Mouse (Mus musculus): ENCODE data around the gene Srd5a1. TPM values are rescaled to one million over a fixed set of nuclear protein-coding genes. Genes with fewer than 3 reads are reported as not detected.
"Not testable (repeated sequence)": the region's sequence is repeated elsewhere in the genome, so short reads cannot be mapped to it uniquely, and the experiment has no call there.

Srd5a1 gene
- total RNA-seq (2021): 10 to 100 TPM in 1 of 2 experiments, 1 to 10 TPM in 1; 8.2 to 23.2 TPM
- long read RNA-seq, experiment 1, partial matches to known transcripts: 9 of 11 reads
- long read RNA-seq, experiment 1, other reads (novel, unspliced or antisense): 0 of 11 reads
- long read RNA-seq, experiment 2, partial matches to known transcripts: 1 of 5 reads
- long read RNA-seq, experiment 2, other reads (novel, unspliced or antisense): 0 of 5 reads

DNA sequence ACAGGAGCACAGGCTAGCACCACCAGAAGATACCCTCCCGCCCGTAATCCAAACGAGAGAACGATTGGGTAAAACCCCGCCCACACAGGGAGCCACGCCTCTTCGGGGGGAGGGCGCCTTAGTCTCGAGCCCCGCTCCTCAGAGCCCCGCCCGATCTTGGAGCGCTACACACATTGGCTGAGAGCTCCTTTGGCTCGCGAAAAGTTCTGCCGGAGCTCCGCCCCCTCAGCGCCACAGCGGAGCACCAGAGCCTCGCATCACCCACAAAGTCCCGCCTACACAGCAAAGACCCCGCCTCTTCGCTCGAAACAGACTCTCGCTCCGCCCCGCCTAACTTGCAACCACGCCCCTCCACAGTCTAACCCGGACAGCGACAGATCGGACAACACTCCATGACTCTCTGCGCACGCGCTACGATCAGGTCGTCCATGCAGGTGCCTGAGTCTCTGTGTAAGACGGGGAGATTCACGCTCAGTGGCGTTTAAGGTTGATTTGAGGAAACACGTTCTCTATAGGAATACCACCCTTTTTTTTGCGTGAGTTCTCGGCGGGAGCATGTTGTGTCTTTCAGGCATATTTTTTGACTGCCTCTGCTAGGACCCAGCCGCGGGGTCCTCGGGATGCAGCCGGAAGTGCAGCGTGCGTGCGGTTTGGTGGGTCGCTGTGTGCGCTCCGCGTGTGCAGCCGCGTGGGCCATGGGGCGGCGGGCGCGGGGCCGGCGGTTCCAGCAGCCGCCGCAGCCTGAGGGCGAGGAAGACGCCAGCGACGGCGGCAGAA is at the start of gene Srd5a1:
Gene Srd5a1, minus strand, starts transcription at position 45 of the 777 bp plus-strand sequence.
- DNase-seq: peak; percentile 99 to 100

- no peak for DNase-seq
Observed at GRCm38 (mm10) chr13:69654508-69654907, 43.3 kb upstream of the Srd5a1 start.

GRCm38 (mm10) chr13:69646481-69646880 is 35.2 kb upstream of the Srd5a1 start:
- DNase-seq: no peak

GRCm38 (mm10) chr13:69645694-69646423 is 34.6 kb upstream of the Srd5a1 start:
- no peak for DNase-seq

GRCm38 (mm10) chr13:69644427-69645166 is 33.4 kb upstream of the Srd5a1 start:
- DNase-seq: no peak

- no peak for DNase-seq
Observed at GRCm38 (mm10) chr13:69643937-69644336, 32.7 kb upstream of the Srd5a1 start.

DNA sequence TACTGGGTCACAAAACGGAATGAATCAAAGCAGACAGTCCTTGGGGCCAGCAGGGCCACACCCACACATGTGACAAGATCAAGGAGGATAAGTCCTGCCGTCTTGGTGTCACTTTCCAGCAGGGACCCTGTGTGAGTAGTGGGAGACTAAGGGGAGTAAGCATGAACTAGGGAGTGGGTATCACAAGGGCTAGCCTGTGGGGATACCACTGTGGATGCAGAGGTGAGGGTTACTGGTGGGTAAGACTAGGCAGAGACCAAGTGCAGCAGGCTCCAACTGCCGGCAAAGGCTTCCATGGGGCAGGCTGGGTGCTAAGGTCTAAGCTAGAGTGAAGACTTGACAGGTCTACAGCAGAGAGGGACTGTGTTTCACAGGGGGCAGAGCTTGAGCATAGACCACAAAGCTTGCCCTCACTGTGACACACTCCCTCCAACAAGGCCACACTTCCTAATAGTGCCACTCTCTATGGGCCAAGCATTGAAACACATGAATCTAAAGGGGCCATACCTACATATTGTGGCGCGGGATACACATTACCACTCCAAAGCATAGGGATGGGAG is 31.5 kb upstream of the Srd5a1 start:
- DNase-seq: peak in 1 of 2 experiments; percentile 22

- DNase-seq: no peak
Observed at GRCm38 (mm10) chr13:69641017-69641416, 29.8 kb upstream of the Srd5a1 start.

GRCm38 (mm10) chr13:69640541-69640940 is 29.3 kb upstream of the Srd5a1 start:
- peak in 1 of 2 experiments; percentile 20 for DNase-seq

DNA sequence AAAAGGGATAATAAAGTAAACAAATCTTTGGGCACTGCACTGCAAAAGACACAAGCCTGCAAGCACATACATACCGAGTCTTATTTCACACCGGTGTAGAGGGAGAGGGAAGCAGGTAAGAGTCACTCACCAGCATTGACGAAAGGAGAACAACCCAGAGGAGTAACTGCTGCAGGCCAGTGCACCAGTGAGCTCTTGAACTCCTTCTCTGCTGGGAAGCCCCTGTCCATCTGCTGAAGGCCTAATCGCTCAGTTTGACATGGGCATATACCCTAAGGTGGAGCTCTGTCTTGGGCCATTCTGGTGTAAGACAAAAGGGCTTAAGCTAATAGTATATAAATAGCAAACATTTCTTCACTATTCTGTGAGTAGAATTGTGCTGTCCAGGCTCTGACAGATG is 28.9 kb upstream of the Srd5a1 start:
- no peak for DNase-seq

DNA sequence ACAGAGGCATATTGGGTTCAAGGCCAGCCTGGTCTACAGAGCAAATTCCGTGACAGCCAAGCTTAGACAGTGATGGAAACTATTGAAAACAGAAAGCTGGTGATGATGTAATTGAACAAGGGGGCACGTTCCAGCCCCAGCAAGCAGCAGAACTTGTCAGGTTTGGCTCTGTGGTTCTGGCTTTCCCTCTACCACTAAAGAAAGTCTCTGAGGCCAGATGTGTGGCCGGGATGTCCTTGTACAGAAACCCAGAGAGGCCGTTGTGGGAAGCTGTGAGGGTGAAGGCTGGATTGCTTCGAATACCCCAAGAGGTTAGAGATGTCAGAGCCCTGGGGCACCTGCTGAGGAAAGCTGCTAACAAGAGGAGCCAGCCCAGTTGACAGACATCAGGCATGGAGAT is 28.0 kb upstream of the Srd5a1 start:
- DNase-seq: no peak

DNA sequence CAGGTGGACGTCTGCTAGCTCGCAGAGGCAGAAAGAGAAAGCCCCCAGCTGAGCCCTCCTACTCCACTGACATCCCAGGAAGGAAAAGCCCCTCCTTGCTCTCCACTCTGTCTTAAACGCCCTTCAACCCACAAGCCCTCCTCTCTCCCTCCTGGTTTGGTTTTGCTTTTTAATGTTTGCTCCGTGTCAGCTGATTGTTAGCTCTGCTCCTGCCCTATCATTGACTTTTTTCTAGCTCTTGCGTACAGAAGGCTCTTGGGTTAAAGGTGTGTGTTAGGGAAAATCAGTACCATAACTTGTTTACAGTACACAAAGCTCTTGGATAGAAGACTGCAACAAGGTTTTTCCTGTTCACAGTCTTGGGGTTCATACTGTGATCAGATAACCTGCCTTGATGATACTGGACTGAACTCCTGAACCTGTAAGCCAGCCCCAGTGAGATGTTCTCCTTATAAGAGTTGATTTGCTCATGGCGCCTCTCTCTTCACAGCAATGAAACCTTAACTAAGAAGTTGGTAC is 26.9 kb upstream of the Srd5a1 start:
- DNase-seq: no peak

GRCm38 (mm10) chr13:69637657-69638056 is 26.4 kb upstream of the Srd5a1 start:
- DNase-seq: no peak

- DNase-seq: no peak
Observed at GRCm38 (mm10) chr13:69636816-69637215, 25.6 kb upstream of the Srd5a1 start.

DNA sequence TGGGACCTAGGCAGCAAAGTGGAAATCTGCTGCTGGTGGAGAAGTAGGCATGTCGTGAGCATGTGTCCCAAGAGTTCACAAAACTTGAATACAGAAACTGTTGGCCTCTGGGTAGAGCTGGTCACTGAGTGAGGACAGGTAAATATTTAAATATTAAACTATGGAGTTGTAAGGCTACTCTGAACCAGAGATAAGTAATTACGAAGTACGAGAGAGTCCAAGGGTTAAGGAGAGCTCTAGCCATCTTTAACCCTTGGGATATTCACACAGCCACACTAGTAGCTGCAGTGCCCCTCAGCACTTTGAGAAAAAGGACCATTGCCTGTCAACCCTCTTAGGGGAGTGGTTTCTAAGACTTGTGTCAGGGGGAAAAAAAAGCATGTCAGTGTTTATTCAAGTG is 25.1 kb upstream of the Srd5a1 start:
- DNase-seq: no peak

DNA sequence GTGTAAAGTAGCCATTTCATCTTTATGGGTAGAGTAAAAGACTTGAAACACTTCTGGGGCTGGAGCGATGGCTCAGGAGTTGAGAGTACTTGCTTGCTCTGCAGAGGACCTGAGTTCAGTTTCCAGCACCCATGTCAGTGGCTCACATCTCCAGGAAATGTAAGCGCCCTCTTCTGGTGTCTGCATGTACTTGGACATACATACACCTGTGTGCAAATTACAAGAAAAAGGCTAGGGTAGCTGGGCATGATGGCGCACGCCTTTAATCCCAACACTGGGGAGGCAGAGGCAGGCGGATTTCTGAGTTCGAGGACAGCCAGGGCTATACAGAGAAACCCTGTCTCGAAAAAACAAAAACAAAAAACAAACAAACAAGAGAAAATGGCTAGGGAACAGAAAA is 24.6 kb upstream of the Srd5a1 start:
- not testable (repeated sequence) for DNase-seq

DNA sequence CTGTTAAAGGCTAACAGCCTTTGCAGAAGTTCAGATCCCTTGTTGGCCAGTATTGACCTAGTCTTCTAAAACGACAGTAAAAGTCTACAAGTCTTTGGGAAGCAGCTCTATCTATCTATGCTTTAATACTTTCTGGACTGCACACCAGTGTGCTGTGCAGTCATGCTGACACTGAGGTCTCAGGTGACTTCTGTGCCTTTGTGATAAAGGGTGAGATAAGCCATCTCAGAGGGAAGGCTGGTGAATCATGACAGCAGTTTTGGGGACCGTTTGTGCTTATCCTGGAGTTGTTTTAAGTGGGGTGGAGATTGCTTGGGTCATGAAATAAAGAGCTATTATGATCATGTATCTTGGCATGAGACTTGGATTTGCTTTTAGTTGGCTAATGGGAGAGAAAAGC is 22.7 kb upstream of the Srd5a1 start:
- DNase-seq: no peak

DNA sequence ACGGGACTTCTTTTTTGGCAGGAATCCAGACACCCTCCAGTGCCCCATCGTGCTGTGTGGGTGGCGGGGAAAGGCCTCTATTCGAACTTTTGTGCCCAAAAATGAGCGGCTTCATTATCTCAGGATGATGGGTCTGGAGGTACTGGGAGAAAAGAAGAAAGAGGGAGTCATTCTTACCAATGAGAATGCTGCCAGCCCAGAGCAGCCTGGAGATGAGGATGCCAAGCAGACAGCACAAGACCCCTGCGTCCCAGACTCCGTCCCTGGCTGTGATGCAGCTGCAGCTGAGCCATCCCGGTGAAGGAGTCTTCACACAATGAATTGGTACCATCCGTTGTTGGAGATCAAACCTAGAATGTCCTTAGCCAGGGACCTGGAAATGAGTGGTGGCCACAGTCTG is 22.3 kb upstream of the Srd5a1 start:
- no peak for DNase-seq

DNA sequence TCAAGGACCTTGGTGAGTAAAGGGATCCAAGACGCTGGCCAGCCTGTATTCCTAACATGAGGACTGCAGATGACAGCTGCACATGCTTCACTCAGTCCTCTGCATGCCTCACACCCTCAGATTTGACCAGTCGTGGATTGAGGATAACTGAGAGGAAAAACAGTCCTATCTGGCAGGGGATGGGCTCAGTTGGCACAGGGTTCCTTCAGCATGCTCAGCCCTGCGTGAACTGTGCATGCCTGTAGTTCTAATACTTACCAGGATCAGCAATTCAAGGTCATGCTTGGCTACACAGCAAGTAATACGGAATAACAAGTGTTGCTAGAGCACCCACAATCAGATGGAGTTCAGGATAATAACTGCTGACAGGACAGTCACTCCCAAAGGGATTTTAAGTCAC is 20.4 kb upstream of the Srd5a1 start:
- DNase-seq: no peak

DNA sequence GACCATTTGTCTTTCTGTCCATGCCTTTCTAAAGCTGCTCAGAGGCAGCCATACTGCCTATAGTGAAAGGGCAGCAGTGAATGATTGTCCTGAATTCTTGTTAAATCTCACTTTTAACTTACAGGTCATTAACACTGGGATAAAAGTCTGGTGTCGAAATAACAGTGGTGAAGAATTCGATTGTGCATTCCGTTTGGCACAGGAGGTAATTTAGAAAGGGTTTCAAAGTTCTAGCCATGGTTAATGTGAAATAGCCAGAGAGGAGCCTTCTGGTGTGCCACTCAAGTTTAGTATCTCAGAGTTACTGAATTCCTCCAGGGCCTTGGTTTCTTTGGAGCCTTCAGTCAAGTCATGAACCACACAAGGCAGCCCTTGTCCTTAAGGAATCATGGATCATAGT is 19.9 kb upstream of the Srd5a1 start:
- no peak for DNase-seq

GRCm38 (mm10) chr13:69630576-69630975 is 19.3 kb upstream of the Srd5a1 start:
- DNase-seq: no peak

- DNase-seq: no peak
Observed at GRCm38 (mm10) chr13:69627941-69628340, 16.7 kb upstream of the Srd5a1 start.
